Mouse (Mus musculus) macrophage (primary cell): Measurements from ENCODE around the gene Gm609. TPM values are rescaled to one million over a fixed set of nuclear protein-coding genes. Genes with fewer than 3 reads are reported as not detected.

Experiments
- polyA plus RNA-seq: library from polyadenylated mRNA; stranded (reverse); fragments of 250-400 nt; gene quantifications from 3 replicates; pipeline ENCODE4 v1.2.4, GENCODE M21; 2018; ENCODE audit warnings: inconsistent platforms

Gm609 gene
- polyA plus RNA-seq, 1 experiment from 2014 or later, result not detected

Other genes starting within 250 kb of the Gm609 start
- 2.0 to 8.2 TPM (median 3.1 TPM) in 3 replicates for gene Cd200, start 83.9 kb downstream of the Gm609 start, polyA plus RNA-seq
- not detected in 3 replicates for gene Gm17783, start 39.1 kb upstream of the Gm609 start, polyA plus RNA-seq
- not detected in 3 replicates for gene Slc9c1, start 42.3 kb upstream of the Gm609 start, polyA plus RNA-seq
- 0.19 TPM in 1 of 3 replicates, not detected in the others for gene Gcsam, start 117.4 kb upstream of the Gm609 start, polyA plus RNA-seq
- gene BC016579, start 161.1 kb upstream of the Gm609 start, polyA plus RNA-seq, result not detected in 3 replicates
- not detected in 3 replicates for gene Tmprss7, start 200.7 kb upstream of the Gm609 start, polyA plus RNA-seq
- gene Tagln3, start 231.6 kb upstream of the Gm609 start, polyA plus RNA-seq, result 0.16 to 0.25 TPM in 2 of 3 replicates, not detected in the other
- gene Abhd10, start 250.0 kb upstream of the Gm609 start, polyA plus RNA-seq, result 8.4 to 12.0 TPM (median 8.6 TPM) in 3 replicates